Mouse (Mus musculus) cerebellum, postnatal 4 days (tissue): ENCODE data around the gene Clec1a.

Source experiments
- DNase-seq, 2 experiments: peaks; one replicate each; pipeline ENCODE4 v3.0.0; 2022; ENCODE audit warnings: low spot score in 2 of 2, mixed read lengths in 1 of 2

The Clec1a gene

GRCm38 (mm10) chr6:129405999-129406398, 45.8 kb downstream of the Clec1a start:
- no peak for DNase-seq

- no peak for DNase-seq
Measured at GRCm38 (mm10) chr6:129403391-129403790, 48.4 kb downstream of the Clec1a start.

GRCm38 (mm10) chr6:129402404-129402803, 49.4 kb downstream of the Clec1a start:
- no peak for DNase-seq

- no peak for DNase-seq
Measured at GRCm38 (mm10) chr6:129399945-129400344, 51.9 kb downstream of the Clec1a start.

- DNase-seq: no peak
Measured at GRCm38 (mm10) chr6:129396997-129397396, 54.8 kb downstream of the Clec1a start, which contains the start of gene Clec1b. Gene Clec1b, plus strand, starts transcription at chr6:129397297.

GRCm38 (mm10) chr6:129393732-129394131, 58.1 kb downstream of the Clec1a start:
- no peak for DNase-seq

- no peak for DNase-seq
Measured at GRCm38 (mm10) chr6:129393087-129393720, 58.6 kb downstream of the Clec1a start.

GRCm38 (mm10) chr6:129385774-129386173, 66.0 kb downstream of the Clec1a start, which contains the start of gene Clec12b:
Gene Clec12b, minus strand, starts transcription at chr6:129385874.
- DNase-seq: no peak

GRCm38 (mm10) chr6:129385000-129385399, 66.8 kb downstream of the Clec1a start:
- DNase-seq: no peak

GRCm38 (mm10) chr6:129383466-129383865, 68.3 kb downstream of the Clec1a start:
- no peak for DNase-seq

GRCm38 (mm10) chr6:129381736-129382135, 70.1 kb downstream of the Clec1a start:
- DNase-seq: no peak

- DNase-seq: no peak
Measured at GRCm38 (mm10) chr6:129380454-129380853, 71.3 kb downstream of the Clec1a start.

GRCm38 (mm10) chr6:129374937-129375471, 76.8 kb downstream of the Clec1a start:
- DNase-seq: no peak
